Mouse (Mus musculus): Measurements from ENCODE around the gene Gpn2. TPM values are rescaled to one million over a fixed set of nuclear protein-coding genes. Genes with fewer than 3 reads are reported as not detected.
A peak's percentile ranks its signal among the peaks of the same experiment; 100 is the strongest.

Gene Gpn2
- polyA plus RNA-seq, 1 experiment from 2014 or later = 24.8 TPM

DNA sequence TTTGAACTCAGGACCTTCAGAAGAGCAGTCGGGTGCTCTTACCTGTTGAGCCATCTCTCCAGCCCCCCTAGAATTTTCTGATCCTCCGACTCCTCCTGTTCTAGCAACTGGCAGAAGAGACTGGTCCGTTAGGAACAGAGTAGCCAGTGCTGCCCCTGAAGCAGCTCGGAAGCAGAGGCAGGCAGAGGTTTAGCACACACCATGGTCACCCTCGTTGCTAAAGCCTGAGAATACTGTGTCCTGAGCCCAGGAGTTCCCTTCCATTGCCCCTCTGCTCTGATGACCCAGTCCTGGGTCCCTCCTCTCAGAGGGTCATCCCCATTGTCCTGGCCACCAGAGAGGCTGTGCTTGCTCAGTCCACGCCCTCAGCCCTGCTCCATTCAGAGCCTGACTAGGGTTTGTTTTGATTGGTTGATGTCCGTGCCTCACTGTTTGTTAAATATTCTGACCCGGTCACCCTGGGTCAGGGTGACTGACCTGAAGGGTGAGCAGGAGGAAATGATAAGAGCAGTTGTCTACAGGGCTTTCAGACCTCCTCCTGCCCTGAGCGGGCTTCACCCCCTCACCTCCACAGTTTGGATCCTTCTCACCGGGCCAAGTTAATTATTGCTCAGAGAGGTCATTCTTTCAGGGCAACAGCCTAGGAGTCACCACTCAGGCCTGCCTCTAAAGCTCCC lies 27.0 kb upstream of the Gpn2 start:
- Histone ChIP-seq H3K9ac (ENCODE audit: low read depth, low read length) (no peak overlapping the region), H3K27ac (ENCODE audit: low read depth, low read length) (0 out of 2 replicates have a peak overlapping the region, but pooled peaks have one; percentile 49), H3K4me2 (peak overlapping the region; percentile 35; the same call in 1 of the 2 replicates), H3K27me3 (replicated peaks; ENCODE audit: control insufficient read depth, insufficient read depth, low read length) (peaks cover 4% of the 10 kb centered on the region; the same call in 1 of the 2 replicates), H3K4me1 (replicated peaks; ENCODE audit: control insufficient read depth, insufficient read depth, low read length) (peaks cover 13% of the 10 kb centered on the region), H3K36me3 (ENCODE audit: control insufficient read depth, insufficient read depth, low read length) (no peaks in the 10 kb centered on the region), H3K9me3 (ENCODE audit: control insufficient read depth, low read length) (no peaks in the 10 kb centered on the region), H3K4me3 (ENCODE audit: low read depth, low read length) (no peak overlapping the region)
- ATAC-seq (replicated peaks; ENCODE audit: low FRiP score) (peak; percentile 80), DNase-seq (ENCODE audit: low spot score) (no peak)
- WGBS = 42% methylated on average over 10 of the region's 10 CpGs

DNA sequence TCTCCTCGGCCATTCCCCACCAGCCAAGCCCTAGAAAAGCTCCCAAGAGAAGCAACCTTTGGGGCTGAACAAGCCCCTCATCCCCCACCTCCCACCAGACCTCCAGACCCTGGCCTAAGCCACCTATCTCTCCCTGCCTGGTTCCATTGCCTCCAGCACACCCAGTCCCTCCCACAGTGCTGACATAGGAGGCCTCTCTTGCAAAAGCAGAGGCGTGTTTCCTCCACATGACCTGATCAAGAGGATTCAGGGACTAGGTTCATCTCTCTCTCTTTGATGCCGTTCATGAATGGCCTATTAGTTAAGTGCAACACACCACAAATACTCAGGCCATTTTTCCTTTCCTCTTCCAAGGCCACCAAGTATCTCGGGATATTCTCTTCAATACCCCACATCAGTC lies 24.3 kb upstream of the Gpn2 start:
- 63% methylated on average over 4 of the region's 4 CpGs for WGBS
- no peak for DNase-seq (ENCODE audit: low spot score)
- Histone ChIP-seq H3K4me3 (ENCODE audit: low read depth, low read length) (no peak overlapping the region), H3K27ac (ENCODE audit: low read depth, low read length) (no peak overlapping the region), H3K27me3 (replicated peaks; ENCODE audit: control insufficient read depth, insufficient read depth, low read length) (peaks cover 4% of the 10 kb centered on the region; the same call in 1 of the 2 replicates), H3K4me1 (replicated peaks; ENCODE audit: control insufficient read depth, insufficient read depth, low read length) (no peaks in the 10 kb centered on the region), H3K36me3 (ENCODE audit: control insufficient read depth, insufficient read depth, low read length) (no peaks in the 10 kb centered on the region), H3K9me3 (ENCODE audit: control insufficient read depth, low read length) (peaks cover 4% of the 10 kb centered on the region; the same call in 1 of the 2 replicates), H3K4me2 (no peak overlapping the region), H3K9ac (ENCODE audit: low read depth, low read length) (no peak overlapping the region)
- ATAC-seq (replicated peaks; ENCODE audit: low FRiP score) = no peak

DNA sequence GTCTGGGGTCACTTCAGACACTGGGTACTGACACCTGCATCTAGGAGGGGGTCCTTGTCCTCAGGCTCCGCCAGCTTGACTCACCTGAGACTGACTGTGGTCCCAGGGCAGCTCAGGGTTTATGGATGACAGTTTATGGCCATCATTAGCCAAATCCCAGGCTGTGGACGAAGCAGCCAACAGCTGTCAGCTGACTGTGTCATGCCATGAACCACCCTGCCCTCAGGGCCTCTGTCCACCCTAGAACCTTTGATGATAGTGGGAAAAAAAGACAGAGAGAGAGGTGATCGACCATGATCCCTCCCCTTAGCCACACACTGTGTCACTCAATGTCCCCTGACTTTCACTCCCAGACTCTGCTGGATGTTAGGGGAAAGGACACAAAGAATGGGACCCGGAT lies 22.5 kb upstream of the Gpn2 start:
- H3K27me3 ChIP-seq (replicated peaks; ENCODE audit: control insufficient read depth, insufficient read depth, low read length) = no peaks in the 10 kb centered on the region
- no peaks in the 10 kb centered on the region for H3K36me3 ChIP-seq (ENCODE audit: control insufficient read depth, insufficient read depth, low read length)
- H3K4me1 ChIP-seq (replicated peaks; ENCODE audit: control insufficient read depth, insufficient read depth, low read length) = no peaks in the 10 kb centered on the region
- no peak for DNase-seq (ENCODE audit: low spot score)
- no peak overlapping the region for H3K4me3 ChIP-seq (ENCODE audit: low read depth, low read length)
- ATAC-seq (replicated peaks; ENCODE audit: low FRiP score) = no peak
- peaks cover 4% of the 10 kb centered on the region; the same call in 1 of the 2 replicates for H3K9me3 ChIP-seq (ENCODE audit: control insufficient read depth, low read length)
- no peak overlapping the region for H3K9ac ChIP-seq (ENCODE audit: low read depth, low read length)
- no peak overlapping the region for H3K4me2 ChIP-seq
- H3K27ac ChIP-seq (ENCODE audit: low read depth, low read length) = no peak overlapping the region
- WGBS = 78% methylated on average over 4 of the region's 4 CpGs

DNA sequence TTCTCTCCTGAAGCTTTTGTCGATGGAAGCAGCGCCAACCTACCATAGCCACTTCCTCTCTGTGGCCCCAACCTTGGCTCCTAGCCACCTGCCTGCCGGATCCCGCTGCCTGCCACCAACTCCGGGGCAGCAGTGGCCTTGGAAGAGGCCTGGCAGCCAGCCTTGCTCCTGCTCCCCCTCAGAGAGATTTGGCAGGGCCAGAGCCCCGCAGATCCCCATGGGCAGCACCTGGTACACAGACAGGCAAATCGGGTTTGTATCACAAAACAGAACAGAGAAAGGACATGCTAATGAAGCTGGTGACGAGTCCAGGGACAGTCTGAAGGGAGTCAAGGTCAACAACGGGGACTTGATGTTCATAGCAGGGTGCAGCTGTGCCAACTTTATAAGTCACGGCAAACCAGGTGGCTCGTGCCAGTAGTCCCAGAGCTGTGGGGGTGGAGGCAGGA lies 21.0 kb upstream of the Gpn2 start:
- H3K9ac ChIP-seq (ENCODE audit: low read depth, low read length) = no peak overlapping the region
- no peak overlapping the region for H3K4me3 ChIP-seq (ENCODE audit: low read depth, low read length)
- no peaks in the 10 kb centered on the region for H3K4me1 ChIP-seq (replicated peaks; ENCODE audit: control insufficient read depth, insufficient read depth, low read length)
- no peak overlapping the region for H3K27ac ChIP-seq (ENCODE audit: low read depth, low read length)
- no peaks in the 10 kb centered on the region for H3K36me3 ChIP-seq (ENCODE audit: control insufficient read depth, insufficient read depth, low read length)
- ATAC-seq (replicated peaks; ENCODE audit: low FRiP score) (no peak), DNase-seq (ENCODE audit: low spot score) (no peak)
- no peak overlapping the region for H3K4me2 ChIP-seq
- 74% methylated on average over 11 of the region's 11 CpGs for WGBS
- no peaks in the 10 kb centered on the region for H3K27me3 ChIP-seq (replicated peaks; ENCODE audit: control insufficient read depth, insufficient read depth, low read length)
- H3K9me3 ChIP-seq (ENCODE audit: control insufficient read depth, low read length) = peaks cover 4% of the 10 kb centered on the region; the same call in 1 of the 2 replicates

DNA sequence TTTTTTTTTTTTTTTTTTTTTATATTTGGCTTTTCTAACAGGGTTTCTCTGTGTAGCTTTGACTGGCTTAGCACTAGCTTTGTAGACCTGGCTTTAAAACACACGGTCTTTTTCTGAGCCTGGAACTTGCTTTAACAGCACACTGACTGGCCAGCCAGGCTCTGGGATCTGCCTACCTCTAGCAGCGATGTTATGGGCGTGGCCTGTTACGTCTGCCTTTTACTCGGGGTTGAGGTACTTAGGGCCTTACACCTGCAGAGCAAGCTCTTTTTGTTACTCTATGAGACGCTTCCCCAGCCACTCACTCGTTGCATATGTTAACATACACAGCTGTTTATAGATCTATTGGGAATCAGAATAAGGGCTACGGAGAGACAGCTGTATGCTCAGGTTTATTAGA lies 16.9 kb upstream of the Gpn2 start:
- DNase-seq (ENCODE audit: low spot score) (no peak), ATAC-seq (replicated peaks; ENCODE audit: low FRiP score) (no peak)
- Histone ChIP-seq H3K27me3 (replicated peaks; ENCODE audit: control insufficient read depth, insufficient read depth, low read length) (no peaks in the 10 kb centered on the region), H3K9me3 (ENCODE audit: control insufficient read depth, low read length) (peaks cover 4% of the 10 kb centered on the region; the same call in 1 of the 2 replicates), H3K4me2 (no peak overlapping the region), H3K27ac (ENCODE audit: low read depth, low read length) (no peak overlapping the region), H3K4me3 (ENCODE audit: low read depth, low read length) (no peak overlapping the region), H3K9ac (ENCODE audit: low read depth, low read length) (no peak overlapping the region), H3K36me3 (ENCODE audit: control insufficient read depth, insufficient read depth, low read length) (no peaks in the 10 kb centered on the region), H3K4me1 (replicated peaks; ENCODE audit: control insufficient read depth, insufficient read depth, low read length) (no peaks in the 10 kb centered on the region)
- 31% methylated on average over 8 of the region's 8 CpGs for WGBS

DNA sequence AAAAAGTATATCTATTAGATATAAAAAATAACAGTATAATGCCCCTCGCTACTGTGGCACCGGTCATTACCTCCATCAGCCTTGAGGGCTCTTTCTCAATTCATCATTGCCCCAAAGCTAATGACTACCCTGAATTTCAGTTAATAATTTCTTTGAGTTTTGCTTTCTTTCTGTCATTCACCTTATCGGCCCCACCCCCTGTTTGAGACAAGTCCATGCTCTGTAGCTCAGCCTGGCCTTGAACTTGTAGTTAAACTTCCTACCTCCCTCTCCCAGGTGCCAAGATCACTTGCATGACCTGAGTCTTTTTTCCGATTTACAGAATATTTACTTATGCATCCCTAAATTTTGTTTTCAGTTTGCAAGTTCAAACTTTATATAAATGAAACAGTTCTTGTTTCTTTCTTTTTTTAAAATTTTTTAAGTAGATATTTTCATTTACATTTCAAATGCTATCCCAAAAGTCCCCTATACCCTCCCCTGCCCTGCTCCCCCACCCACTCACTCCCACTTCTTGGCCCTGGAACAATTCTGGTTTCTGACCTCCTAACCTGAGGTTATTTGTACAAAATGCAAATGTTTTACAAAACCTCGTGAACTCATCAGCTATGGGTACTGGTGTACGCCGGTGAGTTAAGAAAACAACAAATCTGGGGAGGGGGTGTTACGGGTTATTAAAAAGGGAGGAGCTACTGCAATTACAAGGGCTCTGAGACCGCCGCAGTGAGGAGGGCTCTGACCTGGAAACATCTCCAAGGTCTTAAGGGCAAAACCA lies 14.7 kb upstream of the Gpn2 start:
- H3K4me3 ChIP-seq (ENCODE audit: low read depth, low read length) = no peak overlapping the region
- H3K9me3 ChIP-seq (ENCODE audit: control insufficient read depth, low read length) = peaks cover 1% of the 10 kb centered on the region; the same call in 1 of the 2 replicates
- no peak overlapping the region for H3K9ac ChIP-seq (ENCODE audit: low read depth, low read length)
- H3K27me3 ChIP-seq (replicated peaks; ENCODE audit: control insufficient read depth, insufficient read depth, low read length) = no peaks in the 10 kb centered on the region
- 79% methylated on average over 10 of the region's 10 CpGs for WGBS
- no peak for DNase-seq (ENCODE audit: low spot score)
- no peaks in the 10 kb centered on the region for H3K36me3 ChIP-seq (ENCODE audit: control insufficient read depth, insufficient read depth, low read length)
- no peak overlapping the region for H3K27ac ChIP-seq (ENCODE audit: low read depth, low read length)
- no peak overlapping the region; the same call in 1 of the 2 replicates for H3K4me2 ChIP-seq
- no peak for ATAC-seq (replicated peaks; ENCODE audit: low FRiP score)
- H3K4me1 ChIP-seq (replicated peaks; ENCODE audit: control insufficient read depth, insufficient read depth, low read length) = no peaks in the 10 kb centered on the region

DNA sequence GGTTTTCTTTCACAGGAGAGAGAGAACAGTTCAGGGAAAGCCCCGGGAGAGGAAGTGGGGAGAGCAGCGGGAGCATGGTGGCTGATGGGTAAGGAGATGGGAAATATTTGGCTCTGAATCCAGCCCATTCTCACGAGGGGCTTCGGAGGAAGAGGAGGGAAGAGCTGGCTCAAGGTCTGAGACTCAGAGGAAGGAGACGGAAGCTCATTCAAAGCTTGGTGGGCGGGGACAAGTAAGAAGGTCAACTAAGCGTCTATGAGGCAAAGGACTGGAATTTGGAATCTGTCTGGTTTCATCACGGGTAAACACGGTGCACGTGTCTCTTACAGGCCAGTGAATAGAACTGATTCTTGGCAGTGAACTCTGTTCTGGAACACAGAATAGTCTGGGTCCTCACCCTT lies 14.1 kb upstream of the Gpn2 start:
- H3K27ac ChIP-seq (ENCODE audit: low read depth, low read length) = no peak overlapping the region; the same call in 1 of the 2 replicates
- H3K4me2 ChIP-seq = no peak overlapping the region; the same call in 1 of the 2 replicates
- H3K4me3 ChIP-seq (ENCODE audit: low read depth, low read length) = no peak overlapping the region
- H3K27me3 ChIP-seq (replicated peaks; ENCODE audit: control insufficient read depth, insufficient read depth, low read length) = no peaks in the 10 kb centered on the region
- WGBS = 46% methylated on average over 10 of the region's 10 CpGs
- H3K36me3 ChIP-seq (ENCODE audit: control insufficient read depth, insufficient read depth, low read length) = no peaks in the 10 kb centered on the region
- no peaks in the 10 kb centered on the region for H3K9me3 ChIP-seq (ENCODE audit: control insufficient read depth, low read length)
- DNase-seq (ENCODE audit: low spot score) (no peak), ATAC-seq (replicated peaks; ENCODE audit: low FRiP score) (no peak)
- no peaks in the 10 kb centered on the region for H3K4me1 ChIP-seq (replicated peaks; ENCODE audit: control insufficient read depth, insufficient read depth, low read length)
- H3K9ac ChIP-seq (ENCODE audit: low read depth, low read length) = no peak overlapping the region

DNA sequence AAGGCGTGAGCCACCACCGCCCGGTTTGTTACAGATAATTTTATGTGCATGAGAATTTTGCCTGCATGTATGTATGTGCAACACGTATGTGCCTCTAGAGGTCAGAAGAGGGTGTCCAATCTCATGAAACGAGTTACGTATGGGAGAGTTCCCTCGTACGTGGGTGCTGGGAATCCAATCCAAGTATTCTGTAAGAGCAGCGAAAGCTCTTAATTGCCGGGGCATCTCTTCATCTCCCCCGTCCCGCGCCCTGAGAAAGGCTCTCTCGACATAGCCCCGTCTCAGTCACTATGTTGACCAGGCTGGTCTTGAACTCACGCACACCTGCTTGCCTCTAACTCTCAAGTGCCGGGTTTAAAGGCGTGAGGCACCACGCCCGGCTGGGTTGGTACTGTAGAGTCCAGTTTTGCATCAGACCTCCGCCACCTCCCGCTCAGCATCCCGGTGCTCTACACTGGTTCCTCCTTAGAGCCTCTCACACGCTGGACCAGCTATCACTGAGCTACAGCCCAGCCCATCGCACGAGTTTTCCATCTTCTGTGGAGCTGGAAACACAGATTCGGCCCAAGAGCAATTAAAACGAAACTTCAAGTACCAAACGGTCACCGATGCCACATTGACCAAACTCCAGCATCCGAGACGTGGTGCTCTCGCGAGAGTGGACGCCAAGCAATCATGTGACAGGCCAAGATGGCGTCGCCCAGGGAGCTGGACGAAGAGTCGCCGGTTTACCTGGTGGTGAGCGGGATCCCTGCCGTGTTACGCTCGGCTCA lies 9.9 kb upstream of the Gpn2 start, which contains the start of gene Gpatch3:
TSS of gene Gpatch3 (plus strand) at position 676 of the 773 bp plus-strand sequence.
- whole genome bisulfite sequencing = 5% methylated on average over 44 of the region's 44 CpGs
- H3K4me3 ChIP-seq (ENCODE audit: low read depth, low read length) = peak within 1 kb of the TSS; percentile 85
- ATAC-seq (replicated peaks; ENCODE audit: low FRiP score) = peak; percentile 84

More for the DNA sequence above, 9.9 kb upstream of the Gpn2 start, which contains the start of gene Gpatch3:
- Histone ChIP-seq H3K9me3 (ENCODE audit: control insufficient read depth, low read length) (no peaks in the 10 kb centered on the region), H3K27ac (ENCODE audit: low read depth, low read length) (peak within 1 kb of the TSS; percentile 63; the same call in 1 of the 2 replicates), H3K4me2 (peak within 1 kb of the TSS; percentile 76), H3K9ac (ENCODE audit: low read depth, low read length) (peak within 1 kb of the TSS; percentile 81), H3K27me3 (replicated peaks; ENCODE audit: control insufficient read depth, insufficient read depth, low read length) (no peaks in the 10 kb centered on the region), H3K36me3 (ENCODE audit: control insufficient read depth, insufficient read depth, low read length) (peaks cover 8% of the 10 kb centered on the region), H3K4me1 (replicated peaks; ENCODE audit: control insufficient read depth, insufficient read depth, low read length) (peaks cover 2% of the 10 kb centered on the region; the same call in 1 of the 2 replicates)
- peak; percentile 87 for DNase-seq (ENCODE audit: low spot score)

Data from liver, embryonic 11.5 days (tissue).